Mouse (Mus musculus) retina, postnatal 7 days (tissue): ENCODE data around the gene Gm13290.
A peak's percentile ranks its signal among the peaks of the same experiment; 100 is the strongest.
"Not testable (repeated sequence)": the region's sequence is repeated elsewhere in the genome, so short reads cannot be mapped to it uniquely, and the experiment has no call there.

Experiments used
- DNase-seq: peaks from one replicate; pipeline ENCODE4 v3.0.0-alpha.2; 2012; ENCODE audit warnings: low read depth, low spot score

The Gm13290 gene

GRCm38 (mm10) chr4:88781831-88782230 is 8.2 kb downstream of the Gm13290 start, which contains the start of gene Ifnz:
Ifnz (plus strand) TSS chr4:88782131.
- not testable (repeated sequence) for DNase-seq

- not testable (repeated sequence) for DNase-seq
These were observed 8.7 kb downstream of the Gm13290 start for GRCm38 (mm10) chr4:88782335-88782734.

GRCm38 (mm10) chr4:88785409-88785808 is 11.8 kb downstream of the Gm13290 start, which contains the start of gene Gm13276:
Gm13276 (plus strand) TSS chr4:88785709.
- DNase-seq, result not testable (repeated sequence)

GRCm38 (mm10) chr4:88788402-88788801 is 14.8 kb downstream of the Gm13290 start, which contains the start of gene Gm13277:
Gm13277 (plus strand) TSS chr4:88788632.
- DNase-seq, result not testable (repeated sequence)

GRCm38 (mm10) chr4:88791250-88791649 is 17.6 kb downstream of the Gm13290 start, which contains the start of gene Gm13278:
Gm13278 (plus strand) TSS chr4:88791550.
- not testable (repeated sequence) for DNase-seq

GRCm38 (mm10) chr4:88793936-88794675 is 20.5 kb downstream of the Gm13290 start, which contains the start of gene Gm13275:
Gm13275 (plus strand) TSS chr4:88794487.
- DNase-seq, result not testable (repeated sequence)

- not testable (repeated sequence) for DNase-seq
These were observed 23.5 kb downstream of the Gm13290 start, which contains the start of gene Gm13279 for GRCm38 (mm10) chr4:88797097-88797496. Gm13279 (plus strand) TSS chr4:88797397.

GRCm38 (mm10) chr4:88799365-88799764 is 25.7 kb downstream of the Gm13290 start, which contains the start of gene Gm13285:
Gm13285 (plus strand) TSS chr4:88799665.
- DNase-seq, result not testable (repeated sequence)

- not testable (repeated sequence) for DNase-seq
These were observed 29.3 kb downstream of the Gm13290 start, which contains the start of gene Gm13287 for GRCm38 (mm10) chr4:88802954-88803353. Gm13287 (plus strand) TSS chr4:88803254.

- DNase-seq, result not testable (repeated sequence)
These were observed 31.6 kb downstream of the Gm13290 start, which contains the start of gene Gm13288 for GRCm38 (mm10) chr4:88805231-88805630. Gm13288 (plus strand) TSS chr4:88805531.

GRCm38 (mm10) chr4:88805761-88806160 is 32.1 kb downstream of the Gm13290 start:
- DNase-seq, result not testable (repeated sequence)

- no peak for DNase-seq
These were observed 42.3 kb downstream of the Gm13290 start, which contains the start of gene Ifna7 for GRCm38 (mm10) chr4:88815928-88816327. Ifna7 (plus strand) TSS chr4:88816228.

GRCm38 (mm10) chr4:88819659-88820058 is 46.0 kb downstream of the Gm13290 start, which contains the start of gene Ifna11:
Ifna11 (plus strand) TSS chr4:88819959.
- DNase-seq, result no peak

- DNase-seq, result peak; percentile 4
These were observed 49.4 kb downstream of the Gm13290 start for GRCm38 (mm10) chr4:88822995-88823394.
